Mouse (Mus musculus): ENCODE measurements around the gene Ttll12. TPM values are rescaled to one million over a fixed set of nuclear protein-coding genes. Genes with fewer than 3 reads are reported as not detected.

The Ttll12 gene
- polyA plus RNA-seq, 1 experiment from 2014 or later = 42.3 TPM

GRCm38 (mm10) chr15:83629716-83630115 lies 34.8 kb upstream of the Ttll12 start:
- Histone ChIP-seq H3K36me3 (ENCODE audit: control insufficient read depth, insufficient read depth, low read length) (no peaks in the 10 kb centered on the region), H3K27ac (ENCODE audit: low read depth, low read length) (no peak overlapping the region), H3K27me3 (ENCODE audit: control insufficient read depth, insufficient read depth, low read length) (no peaks in the 10 kb centered on the region), H3K4me1 (ENCODE audit: control insufficient read depth, insufficient read depth, low read length) (no peaks in the 10 kb centered on the region), H3K4me2 (replicated peaks; ENCODE audit: low read depth, low read length) (no peak overlapping the region), H3K9ac (ENCODE audit: low read depth, low read length) (no peak overlapping the region), H3K9me3 (ENCODE audit: control insufficient read depth, low read length) (no peaks in the 10 kb centered on the region), H3K4me3 (ENCODE audit: low read length) (no peak overlapping the region)
- ATAC-seq (ENCODE audit: low FRiP score, low TSS enrichment) = no peak
- WGBS = 83% methylated on average over 3 of the region's 3 CpGs

DNA sequence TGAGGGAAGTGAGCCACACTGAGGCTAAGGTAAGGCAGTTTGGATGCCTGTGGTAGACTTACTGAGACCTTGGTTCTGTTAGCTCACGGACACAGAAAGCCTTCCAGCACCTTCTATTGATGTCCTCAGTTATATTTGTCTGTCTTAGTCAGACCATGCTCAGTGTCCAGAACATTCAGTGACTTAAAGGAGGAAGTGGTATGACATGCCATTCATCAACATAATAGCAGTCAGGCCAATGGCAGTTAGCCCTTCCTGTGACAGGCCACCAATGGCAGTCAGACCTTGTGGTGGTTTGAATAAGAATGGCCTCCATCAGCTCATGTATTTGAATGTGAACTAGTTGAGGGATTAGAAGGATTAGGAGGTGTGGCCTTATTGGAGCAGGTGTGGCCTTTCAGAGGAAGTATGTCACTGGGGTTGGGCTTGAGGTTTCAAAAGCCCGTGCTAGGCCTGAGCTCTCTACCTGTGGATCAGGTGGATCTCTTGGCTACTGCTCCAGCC lies 31.2 kb upstream of the Ttll12 start:
- no peak overlapping the region for H3K4me2 ChIP-seq (replicated peaks; ENCODE audit: low read depth, low read length)
- ATAC-seq (ENCODE audit: low FRiP score, low TSS enrichment) = no peak
- H3K27ac ChIP-seq (ENCODE audit: low read depth, low read length) = no peak overlapping the region
- WGBS = 95% methylated on average over 2 of the region's 2 CpGs
- no peaks in the 10 kb centered on the region for H3K9me3 ChIP-seq (ENCODE audit: control insufficient read depth, low read length)
- H3K4me3 ChIP-seq (ENCODE audit: low read length) = no peak overlapping the region
- H3K36me3 ChIP-seq (ENCODE audit: control insufficient read depth, insufficient read depth, low read length) = no peaks in the 10 kb centered on the region
- H3K27me3 ChIP-seq (ENCODE audit: control insufficient read depth, insufficient read depth, low read length) = no peaks in the 10 kb centered on the region
- no peak overlapping the region for H3K9ac ChIP-seq (ENCODE audit: low read depth, low read length)
- no peaks in the 10 kb centered on the region for H3K4me1 ChIP-seq (ENCODE audit: control insufficient read depth, insufficient read depth, low read length)

DNA sequence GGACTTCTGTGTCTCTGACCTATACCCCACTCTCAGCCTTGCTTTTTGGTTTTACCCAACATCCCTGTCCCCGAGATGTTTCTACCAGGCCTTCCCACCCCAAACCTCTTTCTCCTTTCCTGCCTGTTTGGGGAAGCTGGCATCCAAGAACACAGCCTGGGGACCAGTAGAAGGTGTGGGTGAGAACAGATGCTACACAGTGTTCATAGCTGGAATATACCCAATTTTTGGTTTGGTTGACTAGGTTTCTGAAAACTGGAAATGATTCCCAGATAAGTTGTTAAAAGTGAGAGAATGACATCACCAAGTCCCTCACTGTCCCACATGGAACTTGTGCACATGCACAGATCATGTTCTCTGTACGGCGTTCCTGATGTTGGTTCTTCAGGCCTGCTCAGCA lies 20.3 kb upstream of the Ttll12 start:
- no peaks in the 10 kb centered on the region for H3K4me1 ChIP-seq (ENCODE audit: control insufficient read depth, insufficient read depth, low read length)
- no peaks in the 10 kb centered on the region for H3K27me3 ChIP-seq (ENCODE audit: control insufficient read depth, insufficient read depth, low read length)
- H3K4me2 ChIP-seq (replicated peaks; ENCODE audit: low read depth, low read length) = no peak overlapping the region
- no peak overlapping the region for H3K27ac ChIP-seq (ENCODE audit: low read depth, low read length)
- H3K36me3 ChIP-seq (ENCODE audit: control insufficient read depth, insufficient read depth, low read length) = no peaks in the 10 kb centered on the region
- no peak for ATAC-seq (ENCODE audit: low FRiP score, low TSS enrichment)
- 95% methylated on average over 3 of the region's 3 CpGs for WGBS
- H3K9ac ChIP-seq (ENCODE audit: low read depth, low read length) = no peak overlapping the region
- no peak overlapping the region for H3K4me3 ChIP-seq (ENCODE audit: low read length)
- H3K9me3 ChIP-seq (ENCODE audit: control insufficient read depth, low read length) = no peaks in the 10 kb centered on the region

GRCm38 (mm10) chr15:83607115-83607802 lies 12.3 kb upstream of the Ttll12 start:
- Histone ChIP-seq H3K27me3 (ENCODE audit: control insufficient read depth, insufficient read depth, low read length) (no peaks in the 10 kb centered on the region), H3K9ac (ENCODE audit: low read depth, low read length) (no peak overlapping the region), H3K27ac (ENCODE audit: low read depth, low read length) (no peak overlapping the region), H3K4me3 (ENCODE audit: low read length) (no peak overlapping the region), H3K4me1 (ENCODE audit: control insufficient read depth, insufficient read depth, low read length) (peaks cover 5% of the 10 kb centered on the region; the same call in 1 of the 2 replicates), H3K4me2 (replicated peaks; ENCODE audit: low read depth, low read length) (no peak overlapping the region), H3K9me3 (ENCODE audit: control insufficient read depth, low read length) (no peaks in the 10 kb centered on the region), H3K36me3 (ENCODE audit: control insufficient read depth, insufficient read depth, low read length) (no peaks in the 10 kb centered on the region)
- WGBS = 49% methylated on average over 15 of the region's 15 CpGs
- no peak; the same call in 1 of the 2 replicates for ATAC-seq (ENCODE audit: low FRiP score, low TSS enrichment)

GRCm38 (mm10) chr15:83606700-83607099 lies 11.7 kb upstream of the Ttll12 start:
- Histone ChIP-seq H3K9me3 (ENCODE audit: control insufficient read depth, low read length) (no peaks in the 10 kb centered on the region), H3K27me3 (ENCODE audit: control insufficient read depth, insufficient read depth, low read length) (no peaks in the 10 kb centered on the region), H3K9ac (ENCODE audit: low read depth, low read length) (no peak overlapping the region), H3K27ac (ENCODE audit: low read depth, low read length) (no peak overlapping the region), H3K36me3 (ENCODE audit: control insufficient read depth, insufficient read depth, low read length) (no peaks in the 10 kb centered on the region), H3K4me2 (replicated peaks; ENCODE audit: low read depth, low read length) (no peak overlapping the region), H3K4me3 (ENCODE audit: low read length) (no peak overlapping the region), H3K4me1 (ENCODE audit: control insufficient read depth, insufficient read depth, low read length) (peaks cover 5% of the 10 kb centered on the region; the same call in 1 of the 2 replicates)
- ATAC-seq (ENCODE audit: low FRiP score, low TSS enrichment) = no peak; the same call in 1 of the 2 replicates
- WGBS = 89% methylated on average over 8 of the region's 8 CpGs

DNA sequence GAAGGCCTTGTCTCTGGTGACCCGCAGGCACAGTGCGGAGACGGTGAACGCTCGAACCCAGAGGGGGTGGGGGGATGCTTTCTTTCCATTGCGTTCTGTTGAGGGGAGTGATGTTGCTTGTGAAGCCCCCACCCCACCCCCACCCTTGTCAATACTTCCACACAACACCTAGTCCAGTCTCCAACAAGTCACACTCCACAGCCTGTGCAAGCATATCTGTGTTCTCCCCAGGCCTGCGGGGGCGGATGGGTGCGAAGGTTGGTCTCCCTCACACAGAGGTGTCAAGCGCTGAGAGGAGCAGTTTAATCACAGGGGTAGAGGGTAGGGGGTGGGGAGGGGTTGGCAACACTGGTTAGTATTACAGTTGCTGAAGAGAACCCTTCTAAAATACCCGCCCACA lies 11.3 kb upstream of the Ttll12 start:
- H3K27ac ChIP-seq (ENCODE audit: low read depth, low read length) = no peak overlapping the region
- 56% methylated on average over 11 of the region's 11 CpGs for WGBS
- peaks cover 5% of the 10 kb centered on the region; the same call in 1 of the 2 replicates for H3K4me1 ChIP-seq (ENCODE audit: control insufficient read depth, insufficient read depth, low read length)
- H3K27me3 ChIP-seq (ENCODE audit: control insufficient read depth, insufficient read depth, low read length) = no peaks in the 10 kb centered on the region
- no peak overlapping the region for H3K4me2 ChIP-seq (replicated peaks; ENCODE audit: low read depth, low read length)
- H3K9me3 ChIP-seq (ENCODE audit: control insufficient read depth, low read length) = no peaks in the 10 kb centered on the region
- H3K36me3 ChIP-seq (ENCODE audit: control insufficient read depth, insufficient read depth, low read length) = no peaks in the 10 kb centered on the region
- no peak overlapping the region for H3K9ac ChIP-seq (ENCODE audit: low read depth, low read length)
- H3K4me3 ChIP-seq (ENCODE audit: low read length) = no peak overlapping the region
- ATAC-seq (ENCODE audit: low FRiP score, low TSS enrichment) = no peak

GRCm38 (mm10) chr15:83603426-83603825 lies 8.5 kb upstream of the Ttll12 start:
- no peak overlapping the region for H3K4me2 ChIP-seq (replicated peaks; ENCODE audit: low read depth, low read length)
- no peak overlapping the region for H3K9ac ChIP-seq (ENCODE audit: low read depth, low read length)
- no peak overlapping the region for H3K4me3 ChIP-seq (ENCODE audit: low read length)
- no peaks in the 10 kb centered on the region for H3K36me3 ChIP-seq (ENCODE audit: control insufficient read depth, insufficient read depth, low read length)
- no peaks in the 10 kb centered on the region for H3K27me3 ChIP-seq (ENCODE audit: control insufficient read depth, insufficient read depth, low read length)
- H3K27ac ChIP-seq (ENCODE audit: low read depth, low read length) = no peak overlapping the region
- H3K4me1 ChIP-seq (ENCODE audit: control insufficient read depth, insufficient read depth, low read length) = peaks cover 5% of the 10 kb centered on the region; the same call in 1 of the 2 replicates
- WGBS = 96% methylated on average over 7 of the region's 7 CpGs
- ATAC-seq (ENCODE audit: low FRiP score, low TSS enrichment) = no peak
- H3K9me3 ChIP-seq (ENCODE audit: control insufficient read depth, low read length) = no peaks in the 10 kb centered on the region

- Histone ChIP-seq H3K4me2 (replicated peaks; ENCODE audit: low read depth, low read length) (no peak overlapping the region), H3K9me3 (ENCODE audit: control insufficient read depth, low read length) (no peaks in the 10 kb centered on the region), H3K36me3 (ENCODE audit: control insufficient read depth, insufficient read depth, low read length) (no peaks in the 10 kb centered on the region), H3K27ac (ENCODE audit: low read depth, low read length) (no peak overlapping the region), H3K27me3 (ENCODE audit: control insufficient read depth, insufficient read depth, low read length) (no peaks in the 10 kb centered on the region), H3K4me3 (ENCODE audit: low read length) (no peak overlapping the region), H3K9ac (ENCODE audit: low read depth, low read length) (no peak overlapping the region), H3K4me1 (ENCODE audit: control insufficient read depth, insufficient read depth, low read length) (peaks cover 5% of the 10 kb centered on the region; the same call in 1 of the 2 replicates)
- no peak for ATAC-seq (ENCODE audit: low FRiP score, low TSS enrichment)
- whole genome bisulfite sequencing = 97% methylated on average over 1 of the region's 1 CpGs
These were observed 8.1 kb upstream of the Ttll12 start for GRCm38 (mm10) chr15:83603046-83603396.

DNA sequence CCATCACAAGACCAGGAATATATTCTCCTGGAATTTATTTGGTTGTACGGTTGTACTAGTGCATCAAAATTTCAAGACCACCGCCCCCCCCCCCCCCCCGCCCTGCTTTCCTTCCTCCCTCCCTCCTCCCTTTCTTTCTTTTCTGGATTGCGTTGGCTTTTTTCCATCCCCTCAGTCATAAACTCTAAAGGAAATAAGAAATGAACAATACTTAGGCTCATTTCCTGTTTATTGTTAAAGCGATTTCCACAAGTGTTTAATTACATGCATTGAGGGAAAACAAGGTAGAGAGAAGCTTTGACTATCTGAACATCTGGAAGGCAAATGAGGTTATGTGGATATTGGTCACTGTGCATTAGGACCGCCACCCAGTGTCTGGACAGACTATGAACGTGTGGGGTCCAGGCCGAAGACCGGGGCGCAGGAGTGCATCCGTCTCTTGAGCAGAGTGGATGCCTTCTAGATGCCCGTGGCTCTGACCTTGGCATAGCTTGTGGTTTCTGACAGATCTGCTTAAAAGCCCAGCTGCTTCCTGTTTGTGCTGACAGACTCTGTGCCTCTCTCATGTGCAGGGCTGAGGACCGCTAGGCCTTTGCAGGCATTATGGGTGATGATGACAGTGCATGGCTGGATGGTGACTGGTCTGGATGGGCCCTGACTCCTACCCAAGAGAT lies 7.6 kb upstream of the Ttll12 start:
- no peak overlapping the region for H3K4me3 ChIP-seq (ENCODE audit: low read length)
- no peaks in the 10 kb centered on the region for H3K27me3 ChIP-seq (ENCODE audit: control insufficient read depth, insufficient read depth, low read length)
- no peak overlapping the region for H3K27ac ChIP-seq (ENCODE audit: low read depth, low read length)
- H3K4me2 ChIP-seq (replicated peaks; ENCODE audit: low read depth, low read length) = no peak overlapping the region
- no peak for ATAC-seq (ENCODE audit: low FRiP score, low TSS enrichment)
- H3K9ac ChIP-seq (ENCODE audit: low read depth, low read length) = no peak overlapping the region
- 77% methylated on average over 13 of the region's 13 CpGs for WGBS
- H3K4me1 ChIP-seq (ENCODE audit: control insufficient read depth, insufficient read depth, low read length) = peaks cover 5% of the 10 kb centered on the region; the same call in 1 of the 2 replicates
- H3K9me3 ChIP-seq (ENCODE audit: control insufficient read depth, low read length) = no peaks in the 10 kb centered on the region
- H3K36me3 ChIP-seq (ENCODE audit: control insufficient read depth, insufficient read depth, low read length) = no peaks in the 10 kb centered on the region
